Mouse (Mus musculus) limb, embryonic 14.5 days (tissue): ENCODE results near the gene Snx32. TPM values are rescaled to one million over a fixed set of nuclear protein-coding genes. Genes with fewer than 3 reads are reported as not detected.

Experiments
- ATAC-seq: fragments of 200-750 bp; cut with Nextera tagmentation; 2 replicates; pipeline ENCODE4 v1.8.0; 2017; ENCODE audit warnings: low read depth, moderate number of reproducible peaks, moderate TSS enrichment; ENCODE audit not compliant: low FRiP score
- DNase-seq: peaks from one replicate; pipeline ENCODE4 v3.0.0-alpha.2; 2015; ENCODE audit warnings: low spot score
- H3K27ac ChIP-seq: fragments of 300-500 bp; sonication (generic); replicated peaks from 2 replicates; pipeline ENCODE4 v1.5.1; 2014; ENCODE audit warnings: low read depth, mild to moderate bottlenecking, low read length, moderate library complexity, mixed read lengths
- H3K27me3 ChIP-seq: fragments of 300-500 bp; sonication (generic); 2 replicates; pipeline ENCODE4 v1.6.1; 2014; ENCODE audit warnings: low read length, mixed read lengths; ENCODE audit not compliant: control insufficient read depth, insufficient read depth
- H3K36me3 ChIP-seq: fragments of 300-500 bp; sonication (generic); 2 replicates; pipeline ENCODE4 v1.6.1; 2014; ENCODE audit warnings: mild to moderate bottlenecking, low read length, moderate library complexity, mixed read lengths; ENCODE audit not compliant: control insufficient read depth, insufficient read depth
- H3K4me1 ChIP-seq: fragments of 300-500 bp; sonication (generic); 2 replicates; pipeline ENCODE4 v1.6.1; 2014; ENCODE audit warnings: antibody characterized with exemption, low read length, mixed read lengths; ENCODE audit not compliant: control insufficient read depth, insufficient read depth
- H3K4me2 ChIP-seq: fragments of 300-500 bp; sonication (generic); replicated peaks from 2 replicates; pipeline ENCODE4 v1.6.1; 2014; ENCODE audit warnings: low read depth, mild to moderate bottlenecking, low read length, moderate library complexity; ENCODE audit not compliant: severe bottlenecking
- H3K4me3 ChIP-seq: fragments of 300-500 bp; sonication (generic); replicated peaks from 2 replicates; pipeline ENCODE4 v1.5.1; 2014; ENCODE audit warnings: low read length
- H3K9ac ChIP-seq: fragments of 300-500 bp; sonication (generic); 2 replicates; pipeline ENCODE4 v1.6.1; 2014; ENCODE audit warnings: mild to moderate bottlenecking, low read depth, low read length, moderate library complexity; ENCODE audit not compliant: severe bottlenecking
- H3K9me3 ChIP-seq: fragments of 300-500 bp; sonication (generic); 2 replicates; pipeline ENCODE4 v1.6.1; 2016; ENCODE audit warnings: low read length; ENCODE audit not compliant: control insufficient read depth
- POLR2A ChIP-seq: fragments of 200-500 bp; IDR thresholded peaks from 2 replicates; pipeline ENCODE4 v1.8.0; 2012; ENCODE audit warnings: inconsistent platforms, mild to moderate bottlenecking, moderate library complexity, borderline replicate concordance; ENCODE audit not compliant: insufficient read depth, insufficient read length; ENCODE audit errors: extremely low read depth
- WGBS: fragments of 180-500 bp; shearing (Covaris S2); extraction: QIAGEN DNeasy Blood & Tissue Kit; methylation state at CpG from one replicate; pipeline ENCODE4 v1.1.7; 2014; 5-methylcytosine and 5-hydroxymethylcytosine counted together
- polyA plus RNA-seq, 2 experiments: library from polyadenylated mRNA; depleted of rRNA in 1 of 2; stranded (reverse) in 1 of 2; unstranded in 1 of 2; fragments of >200 nt; fragmentation: Nextera tagmentation in 1 of 2; extraction: Ambion mirVana in 1 of 2; gene quantifications; 2 replicates each; pipeline versions ENCODE4 v1.2.1 to v1.2.3; 2012 to 2014

Snx32 gene
- polyA plus RNA-seq, 2 experiments, result 9.6 to 23.6 TPM

DNA sequence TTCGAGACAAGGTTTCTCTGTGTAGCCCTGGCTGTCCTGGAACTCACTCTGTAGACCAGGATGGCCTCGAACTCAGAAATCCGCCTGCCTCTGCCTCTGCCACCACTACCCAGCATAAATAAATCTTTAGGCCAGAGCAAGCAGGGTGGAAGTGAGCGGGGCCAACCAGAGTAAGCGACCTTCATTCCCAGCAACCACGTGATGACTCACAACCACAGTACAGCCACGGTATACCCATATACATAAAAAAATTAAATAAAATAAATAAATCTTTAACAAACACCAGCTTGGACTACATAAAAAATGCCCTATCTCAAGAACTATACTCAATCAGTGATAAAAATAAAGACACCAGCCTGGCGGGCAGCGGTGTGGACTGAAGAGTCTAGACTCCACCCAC lies 33.0 kb upstream of the Snx32 start:
- Histone ChIP-seq H3K27me3 (no peaks in the 10 kb centered on the region), H3K4me1 (no peaks in the 10 kb centered on the region), H3K9ac (no peak overlapping the region), H3K27ac (no peak overlapping the region), H3K4me3 (no peak overlapping the region), H3K9me3 (no peaks in the 10 kb centered on the region), H3K36me3 (no peaks in the 10 kb centered on the region), H3K4me2 (no peak overlapping the region)
- WGBS, result 87% methylated on average over 9 of the region's 9 CpGs
- TF ChIP-seq POLR2A, result no peak
- no peak for DNase-seq
- ATAC-seq, result no peak

DNA sequence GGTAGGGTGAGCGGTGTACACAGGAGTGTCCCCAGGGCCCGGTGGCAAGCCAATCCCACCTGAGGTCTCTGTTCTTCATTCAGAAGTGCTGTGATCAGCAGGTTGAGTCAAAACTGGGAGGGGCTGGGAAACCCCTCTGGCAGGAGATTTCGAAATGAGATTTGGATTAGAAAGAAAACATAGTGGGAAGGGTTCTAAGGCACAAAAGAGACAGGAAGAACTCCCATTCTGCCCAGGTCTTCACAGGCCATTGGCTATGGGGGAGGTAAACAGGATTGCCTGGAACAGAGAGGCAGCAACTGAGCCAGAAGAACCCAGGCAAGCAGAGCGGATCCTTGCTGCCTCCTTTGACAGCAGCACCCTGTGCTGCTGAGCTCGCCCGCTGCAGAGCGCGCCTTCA lies 28.4 kb upstream of the Snx32 start:
- Histone ChIP-seq H3K27me3 (no peaks in the 10 kb centered on the region), H3K4me1 (no peaks in the 10 kb centered on the region), H3K36me3 (no peaks in the 10 kb centered on the region), H3K4me2 (no peak overlapping the region), H3K9ac (no peak overlapping the region), H3K9me3 (no peaks in the 10 kb centered on the region), H3K27ac (no peak overlapping the region), H3K4me3 (no peak overlapping the region)
- TF ChIP-seq POLR2A, result no peak
- no peak for ATAC-seq
- no peak for DNase-seq
- 68% methylated on average over 8 of the region's 8 CpGs for WGBS

DNA sequence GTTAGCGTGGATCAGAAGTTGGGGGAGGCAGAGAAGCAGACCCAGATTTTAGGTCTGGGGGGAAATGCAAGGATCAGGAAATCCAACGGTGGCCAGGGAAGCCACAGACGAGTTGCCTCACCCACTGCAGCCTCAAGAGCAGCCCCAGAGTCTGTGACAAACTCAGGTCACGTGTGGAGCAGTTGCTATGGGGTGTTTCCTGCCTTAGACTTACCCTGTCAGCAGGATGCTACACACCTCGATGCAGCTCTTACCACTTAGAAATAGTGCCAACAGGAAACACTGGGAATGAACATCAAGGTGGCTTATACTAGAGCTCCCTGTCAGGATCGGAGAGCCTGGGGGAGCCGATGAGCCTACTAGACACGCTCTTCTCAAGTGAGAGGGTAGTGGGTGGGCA lies 22.2 kb upstream of the Snx32 start:
- Histone ChIP-seq H3K36me3 (no peaks in the 10 kb centered on the region), H3K9ac (no peak overlapping the region; the same call in 1 of the 2 replicates), H3K4me3 (no peak overlapping the region), H3K27me3 (no peaks in the 10 kb centered on the region), H3K9me3 (no peaks in the 10 kb centered on the region), H3K27ac (no peak overlapping the region), H3K4me1 (peaks cover 4% of the 10 kb centered on the region; the same call in 1 of the 2 replicates), H3K4me2 (no peak overlapping the region)
- DNase-seq, result no peak
- 63% methylated on average over 8 of the region's 8 CpGs for WGBS
- no peak for ATAC-seq
- TF ChIP-seq POLR2A, result no peak

DNA sequence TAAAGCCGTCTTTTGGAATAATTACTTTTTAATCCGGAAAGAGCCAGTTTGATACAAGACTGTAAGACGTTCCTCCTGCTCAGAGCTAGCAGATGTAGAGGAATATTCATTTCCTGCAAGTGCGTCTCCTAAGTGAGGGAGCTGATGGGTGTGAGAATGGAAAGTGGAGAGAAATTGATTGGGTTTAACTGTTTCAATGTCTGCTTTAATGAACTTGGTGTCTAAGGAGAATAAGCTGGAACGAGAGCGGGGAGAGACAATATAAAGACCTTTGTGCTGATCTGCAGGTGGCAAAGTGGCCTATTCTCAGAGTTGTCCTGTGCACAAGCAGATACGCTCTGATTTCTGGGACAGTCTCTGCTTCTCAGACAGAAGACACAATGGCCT lies 19.8 kb upstream of the Snx32 start:
- DNase-seq (no peak), ATAC-seq (no peak)
- H3K27ac ChIP-seq, result no peak overlapping the region
- H3K4me2 ChIP-seq, result no peak overlapping the region
- 54% methylated on average over 7 of the region's 7 CpGs for WGBS
- H3K9me3 ChIP-seq, result no peaks in the 10 kb centered on the region
- H3K27me3 ChIP-seq, result no peaks in the 10 kb centered on the region
- H3K4me3 ChIP-seq, result no peak overlapping the region
- no peak for TF ChIP-seq POLR2A
- H3K9ac ChIP-seq, result no peak overlapping the region
- peaks cover 4% of the 10 kb centered on the region; the same call in 1 of the 2 replicates for H3K4me1 ChIP-seq
- H3K36me3 ChIP-seq, result no peaks in the 10 kb centered on the region

DNA sequence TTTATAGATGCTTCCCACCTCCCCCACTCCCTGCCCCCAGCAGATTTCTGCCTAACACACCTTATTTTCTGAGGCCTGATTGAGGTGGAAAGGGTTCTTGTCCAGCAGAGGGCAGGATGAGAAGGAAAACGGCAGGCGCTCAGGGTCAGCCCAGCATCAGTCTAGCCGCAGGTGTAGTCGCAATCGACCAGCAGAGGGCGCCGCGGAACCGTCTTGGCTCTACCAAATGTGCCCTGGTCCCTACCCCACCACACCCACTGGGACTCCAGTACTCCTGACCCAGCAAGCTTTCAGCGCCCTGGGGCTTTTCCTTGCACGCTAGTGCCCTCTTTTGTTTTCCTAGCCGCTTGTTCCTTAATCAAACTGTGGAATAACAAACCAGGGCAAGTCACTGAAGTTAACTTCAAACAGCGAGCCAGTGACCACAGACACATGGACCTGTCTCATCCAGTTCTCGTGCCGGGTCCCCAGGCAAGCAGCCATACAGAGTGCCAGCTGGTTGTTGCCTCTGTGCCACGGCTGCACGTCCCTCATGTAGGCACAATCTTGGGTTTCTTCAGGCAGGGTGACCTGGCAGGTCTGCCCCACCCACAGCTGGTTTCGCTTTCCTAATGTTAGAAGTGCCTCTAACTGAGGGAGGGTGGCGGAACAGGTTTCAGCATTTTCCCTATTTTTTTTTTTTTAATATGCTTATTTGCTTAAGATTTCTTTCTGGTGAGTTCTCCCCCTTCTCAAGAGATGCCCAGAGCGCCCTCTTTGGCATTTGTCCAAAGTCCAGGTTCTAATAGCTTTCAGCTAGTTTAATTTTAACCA lies 19.2 kb upstream of the Snx32 start:
- TF ChIP-seq POLR2A, result no peak
- Histone ChIP-seq H3K36me3 (no peaks in the 10 kb centered on the region), H3K4me3 (peak overlapping the region; percentile 4; the same call in 1 of the 2 replicates), H3K4me2 (peak overlapping the region; percentile 37), H3K9me3 (no peaks in the 10 kb centered on the region), H3K27ac (no peak overlapping the region), H3K9ac (0 out of 2 replicates have a peak overlapping the region, but pooled peaks have one; percentile 13), H3K4me1 (peaks cover 4% of the 10 kb centered on the region; the same call in 1 of the 2 replicates), H3K27me3 (no peaks in the 10 kb centered on the region)
- ATAC-seq, result peak; percentile 94
- DNase-seq, result peak; percentile 94
- 11% methylated on average over 20 of the region's 20 CpGs for WGBS
